Mouse (Mus musculus) CH12.LX (cell line): ENCODE measurements around the gene Whrn.

Experiments
- CTCF ChIP-seq, 2 experiments: IDR thresholded peaks in 1 of 2; conservative IDR thresholded peaks in 1 of 2; 2 replicates each; pipeline ENCODE4 v1.5.1; 2011 to 2012; ENCODE audit warnings: low read depth in 2 of 2, low read length in 2 of 2, improper control_type of control experiment in 1 of 2, inconsistent platforms in 1 of 2, mild to moderate bottlenecking in 1 of 2, moderate library complexity in 1 of 2
- HCFC1 ChIP-seq: IDR thresholded peaks from 2 replicates; pipeline ENCODE4 v1.6.1; 2012; ENCODE audit warnings: low read depth, mild to moderate bottlenecking, inconsistent platforms, low read length, improper control_type of control experiment
- MAFK ChIP-seq: IDR thresholded peaks from 2 replicates; pipeline ENCODE4 v1.6.1; 2011; ENCODE audit warnings: low read length, improper control_type of control experiment; ENCODE audit not compliant: insufficient replicate concordance
- NELFE ChIP-seq: IDR thresholded peaks from 2 replicates; pipeline ENCODE4 v1.6.1; 2011; ENCODE audit warnings: low read depth, low read length, improper control_type of control experiment
- POLR2A ChIP-seq: IDR thresholded peaks from 2 replicates; pipeline ENCODE4 v1.6.1; 2011; ENCODE audit warnings: low read depth, mild to moderate bottlenecking, improper control_type of control experiment, low read length
- POLR2AphosphoS2 ChIP-seq: IDR thresholded peaks from 2 replicates; pipeline ENCODE4 v1.6.1; 2011; ENCODE audit warnings: low read depth, low read length, improper control_type of control experiment
- RAD21 ChIP-seq: IDR thresholded peaks from 2 replicates; pipeline ENCODE4 v1.6.1; 2011; ENCODE audit warnings: low read depth, mild to moderate bottlenecking, low read length, improper control_type of control experiment, moderate library complexity
- ZC3H11A ChIP-seq: IDR thresholded peaks from 2 replicates; pipeline ENCODE4 v1.6.1; 2012; ENCODE audit warnings: low read depth, mild to moderate bottlenecking, inconsistent platforms, low read length, improper control_type of control experiment
- ZKSCAN1 ChIP-seq: IDR thresholded peaks from 2 replicates; pipeline ENCODE4 v1.6.1; 2012; ENCODE audit warnings: low read depth, inconsistent platforms, low read length, improper control_type of control experiment, borderline replicate concordance
- ZMIZ1 ChIP-seq: IDR thresholded peaks from 2 replicates; pipeline ENCODE4 v1.6.1; 2012; ENCODE audit warnings: low read depth, mild to moderate bottlenecking, inconsistent platforms, low read length, improper control_type of control experiment

DNA sequence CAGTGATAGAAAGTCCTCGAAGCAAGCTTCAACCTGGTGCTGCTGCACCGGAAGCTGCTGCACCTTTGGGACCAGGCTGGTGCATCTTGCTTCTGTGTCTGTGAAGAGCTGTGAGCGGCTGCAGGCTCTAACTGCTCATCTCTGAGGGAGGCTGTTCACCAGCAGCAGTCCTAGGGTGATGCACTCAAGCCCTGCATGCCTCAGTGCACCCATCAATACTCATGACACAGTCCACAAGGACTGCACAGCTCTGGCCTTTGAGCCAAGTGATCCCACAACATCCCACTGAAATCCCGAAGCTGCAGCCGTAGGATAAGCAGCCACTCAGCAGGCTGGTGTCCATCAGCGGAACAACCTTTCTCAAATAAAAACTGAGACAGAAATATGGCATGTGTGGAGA, 29.6 kb downstream of the Whrn start:
- no peak for TF ChIP-seq RAD21
- TF ChIP-seq POLR2AphosphoS2: no peak
- TF ChIP-seq ZC3H11A: no peak
- no peak for TF ChIP-seq CTCF (conservative IDR thresholded peaks at IDR 0.05 in 1 of 2, IDR thresholded peaks at IDR 0.05 in 1 of 2; ENCODE audit: low read depth in 2 of 2, low read length in 2 of 2)
- no peak for TF ChIP-seq HCFC1
- no peak for TF ChIP-seq NELFE
- no peak for TF ChIP-seq POLR2A
- no peak for TF ChIP-seq MAFK
- TF ChIP-seq ZKSCAN1: no peak
- no peak for TF ChIP-seq ZMIZ1
